Mouse (Mus musculus) neural tube, embryonic 11.5 days (tissue): ENCODE measurements at regions not wholly inside any gene's neighbourhood (a gene's known extent, or its start where the extent isn't known, plus 50 kb on each side); places are given as distances from the start of the nearest gene placed in this dataset.
"Not testable (repeated sequence)": the region's sequence is repeated elsewhere in the genome, so short reads cannot be mapped to it uniquely, and the experiment has no call there.

Experiments used
- ATAC-seq: fragments of 200-750 bp; cut with Nextera tagmentation; 2 replicates; pipeline ENCODE4 v1.8.0; 2017; ENCODE audit warnings: moderate number of reproducible peaks, mild to moderate bottlenecking, moderate TSS enrichment, moderate library complexity; ENCODE audit not compliant: insufficient read depth, low FRiP score, low TSS enrichment
- DNase-seq: peaks from one replicate; pipeline ENCODE4 v3.0.0-alpha.2; 2015; ENCODE audit warnings: low spot score
- H3K27ac ChIP-seq: fragments of 300-500 bp; sonication (generic); 2 replicates; pipeline ENCODE4 v1.5.1; 2014; ENCODE audit warnings: low read depth, mild to moderate bottlenecking, low read length
- H3K27me3 ChIP-seq: fragments of 300-500 bp; sonication (generic); 2 replicates; pipeline ENCODE4 v1.6.1; 2014; ENCODE audit warnings: mild to moderate bottlenecking, low read length, mixed read lengths; ENCODE audit not compliant: control insufficient read depth, insufficient read depth
- H3K36me3 ChIP-seq: fragments of 300-500 bp; sonication (generic); 2 replicates; pipeline ENCODE4 v1.6.1; 2014; ENCODE audit warnings: mild to moderate bottlenecking, low read length, moderate library complexity, mixed read lengths; ENCODE audit not compliant: control insufficient read depth, insufficient read depth
- H3K4me1 ChIP-seq: fragments of 300-500 bp; sonication (generic); 2 replicates; pipeline ENCODE4 v1.6.1; 2014; ENCODE audit warnings: low read length, mixed read lengths; ENCODE audit not compliant: control insufficient read depth, insufficient read depth
- H3K4me2 ChIP-seq: fragments of 300-500 bp; sonication (generic); 2 replicates; pipeline ENCODE4 v1.6.1; 2014; ENCODE audit warnings: low read depth, mild to moderate bottlenecking, moderate library complexity
- H3K4me3 ChIP-seq: fragments of 300-500 bp; sonication (generic); 2 replicates; pipeline ENCODE4 v1.5.1; 2014; ENCODE audit warnings: low read depth, low read length
- H3K9ac ChIP-seq: fragments of 300-500 bp; sonication (generic); 2 replicates; pipeline ENCODE4 v1.6.1; 2014; ENCODE audit warnings: mild to moderate bottlenecking, low read length
- H3K9me3 ChIP-seq: fragments of 300-500 bp; sonication (generic); 2 replicates; pipeline ENCODE4 v1.6.1; 2016; ENCODE audit warnings: low read length; ENCODE audit not compliant: control insufficient read depth
- WGBS: fragments of 180-500 bp; shearing (Covaris S2); extraction: QIAGEN DNeasy Blood & Tissue Kit; methylation state at CpG from one replicate; pipeline ENCODE4 v1.1.7; 2014; 5-methylcytosine and 5-hydroxymethylcytosine counted together

- no peak overlapping the region for H3K27ac ChIP-seq
- H3K4me3 ChIP-seq = no peak overlapping the region
- no peaks in the 10 kb centered on the region for H3K9me3 ChIP-seq
- no peak overlapping the region for H3K9ac ChIP-seq
- 92% methylated on average over 4 of the region's 4 CpGs for WGBS
- no peak for DNase-seq
- H3K4me2 ChIP-seq = no peak overlapping the region
- H3K4me1 ChIP-seq = no peaks in the 10 kb centered on the region
- H3K36me3 ChIP-seq = no peaks in the 10 kb centered on the region
- H3K27me3 ChIP-seq = no peaks in the 10 kb centered on the region
- ATAC-seq = no peak
Observed at GRCm38 (mm10) chr8:46355066-46355465, 60.6 kb upstream of the Helt start.

- WGBS = 92% methylated on average over 9 of the region's 9 CpGs
- not testable (repeated sequence) for H3K4me1 ChIP-seq, H3K4me3 ChIP-seq, H3K9ac ChIP-seq, ATAC-seq, H3K27ac ChIP-seq, H3K9me3 ChIP-seq, H3K27me3 ChIP-seq, H3K36me3 ChIP-seq, H3K4me2 ChIP-seq, DNase-seq
Observed at GRCm38 (mm10) chr8:46357961-46358360, 63.5 kb upstream of the Helt start.

- DNase-seq = no peak
- H3K9ac ChIP-seq = no peak overlapping the region
- no peaks in the 10 kb centered on the region for H3K9me3 ChIP-seq
- H3K4me2 ChIP-seq = no peak overlapping the region
- H3K4me1 ChIP-seq = no peaks in the 10 kb centered on the region
- 88% methylated on average over 2 of the region's 2 CpGs for WGBS
- ATAC-seq = no peak
- H3K27me3 ChIP-seq = no peaks in the 10 kb centered on the region
- no peaks in the 10 kb centered on the region for H3K36me3 ChIP-seq
- H3K4me3 ChIP-seq = no peak overlapping the region
- H3K27ac ChIP-seq = no peak overlapping the region
Observed at GRCm38 (mm10) chr8:46362871-46363306, 68.4 kb upstream of the Helt start.

- ATAC-seq = no peak
- Histone ChIP-seq H3K9me3 (no peaks in the 10 kb centered on the region), H3K4me2 (no peak overlapping the region), H3K4me1 (no peaks in the 10 kb centered on the region), H3K36me3 (no peaks in the 10 kb centered on the region), H3K9ac (no peak overlapping the region), H3K27ac (no peak overlapping the region), H3K4me3 (no peak overlapping the region), H3K27me3 (no peaks in the 10 kb centered on the region)
- WGBS = 93% methylated on average over 5 of the region's 5 CpGs
- DNase-seq = no peak
Observed at GRCm38 (mm10) chr8:46365711-46366110, 71.2 kb upstream of the Helt start.

GRCm38 (mm10) chr8:46367125-46367524 lies 72.7 kb upstream of the Helt start:
- Histone ChIP-seq H3K27me3 (no peaks in the 10 kb centered on the region), H3K9ac (no peak overlapping the region), H3K4me3 (no peak overlapping the region), H3K27ac (no peak overlapping the region), H3K36me3 (no peaks in the 10 kb centered on the region), H3K4me1 (no peaks in the 10 kb centered on the region), H3K9me3 (no peaks in the 10 kb centered on the region), H3K4me2 (no peak overlapping the region)
- 93% methylated on average over 3 of the region's 3 CpGs for WGBS
- ATAC-seq (no peak), DNase-seq (no peak)

GRCm38 (mm10) chr8:46374092-46374491 lies 79.6 kb upstream of the Helt start:
- H3K27ac ChIP-seq = no peak overlapping the region
- H3K9me3 ChIP-seq = no peaks in the 10 kb centered on the region
- H3K36me3 ChIP-seq = no peaks in the 10 kb centered on the region
- ATAC-seq (no peak), DNase-seq (no peak)
- no peak overlapping the region for H3K9ac ChIP-seq
- no peaks in the 10 kb centered on the region for H3K4me1 ChIP-seq
- no peaks in the 10 kb centered on the region for H3K27me3 ChIP-seq
- no peak overlapping the region for H3K4me2 ChIP-seq
- WGBS = 76% methylated on average over 4 of the region's 4 CpGs
- H3K4me3 ChIP-seq = no peak overlapping the region

- ATAC-seq (no peak), DNase-seq (no peak)
- Histone ChIP-seq H3K4me1 (no peaks in the 10 kb centered on the region), H3K27ac (no peak overlapping the region), H3K36me3 (no peaks in the 10 kb centered on the region), H3K4me2 (no peak overlapping the region), H3K9ac (no peak overlapping the region), H3K9me3 (no peaks in the 10 kb centered on the region), H3K4me3 (no peak overlapping the region), H3K27me3 (no peaks in the 10 kb centered on the region)
- 76% methylated on average over 2 of the region's 2 CpGs for WGBS
Observed at GRCm38 (mm10) chr8:46375986-46376385, 81.5 kb upstream of the Helt start.

- Histone ChIP-seq H3K9me3 (no peaks in the 10 kb centered on the region), H3K27ac (no peak overlapping the region), H3K4me1 (no peaks in the 10 kb centered on the region), H3K9ac (no peak overlapping the region), H3K4me3 (no peak overlapping the region), H3K4me2 (no peak overlapping the region), H3K27me3 (no peaks in the 10 kb centered on the region), H3K36me3 (no peaks in the 10 kb centered on the region)
- no peak for DNase-seq
- no peak for ATAC-seq
- WGBS = 86% methylated on average over 7 of the region's 7 CpGs
Observed at GRCm38 (mm10) chr8:46384926-46385325, 85.9 kb upstream of the Acsl1 start.

GRCm38 (mm10) chr8:46385806-46386205 lies 85.0 kb upstream of the Acsl1 start:
- H3K4me3 ChIP-seq = no peak overlapping the region
- H3K4me1 ChIP-seq = no peaks in the 10 kb centered on the region
- H3K27me3 ChIP-seq = no peaks in the 10 kb centered on the region
- no peaks in the 10 kb centered on the region for H3K9me3 ChIP-seq
- no peaks in the 10 kb centered on the region for H3K36me3 ChIP-seq
- H3K4me2 ChIP-seq = no peak overlapping the region
- DNase-seq (no peak), ATAC-seq (no peak)
- WGBS = 93% methylated on average over 6 of the region's 6 CpGs
- no peak overlapping the region for H3K9ac ChIP-seq
- no peak overlapping the region for H3K27ac ChIP-seq
